Mouse (Mus musculus) layer of hippocampus, postnatal 25 days (tissue): ENCODE results near the gene Fktn. TPM values are rescaled to one million over a fixed set of nuclear protein-coding genes. Genes with fewer than 3 reads are reported as not detected.
"Not testable (repeated sequence)": the region's sequence is repeated elsewhere in the genome, so short reads cannot be mapped to it uniquely, and the experiment has no call there.

Experiments used
- DNase-seq, 2 experiments: peaks; one replicate each; pipeline ENCODE4 v3.0.0; 2022; ENCODE audit warnings: mixed read lengths in 2 of 2, low spot score in 1 of 2; ENCODE audit errors: extremely low spot score in 1 of 2
- total RNA-seq, 2 experiments: library from RNA; stranded (reverse); gene quantifications; 2 replicates each; pipeline ENCODE4 v1.2.3; 2021

The Fktn gene
- 10 to 100 TPM; 31.5 to 32.1 TPM for total RNA-seq

- no peak for DNase-seq
Observed at GRCm38 (mm10) chr4:53713704-53714050, at the start of gene Fktn. Fktn (plus strand) TSS chr4:53713998.

DNA sequence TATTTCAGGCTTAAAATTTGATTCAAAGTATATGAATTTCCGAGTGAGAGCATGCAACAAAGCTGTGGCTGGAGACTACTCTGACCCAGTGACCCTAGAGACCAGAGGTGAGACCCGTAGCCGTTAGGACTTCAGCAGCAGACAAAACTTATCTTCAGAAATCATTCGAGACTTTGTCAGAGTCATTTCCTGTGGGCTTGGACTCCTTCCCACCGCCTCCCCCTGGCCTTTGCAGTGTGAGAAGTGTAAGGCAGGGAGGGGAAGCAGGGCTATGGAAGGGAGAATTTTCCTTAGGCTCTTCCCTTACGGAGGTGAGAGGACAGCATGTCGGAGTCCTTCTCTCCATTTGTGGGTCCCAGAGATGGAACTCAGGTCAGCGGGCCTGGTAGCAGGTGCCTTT lies 31.7 kb upstream of the Fktn start:
- no peak for DNase-seq

- DNase-seq, result no peak
Observed at GRCm38 (mm10) chr4:53688965-53689364, 24.8 kb upstream of the Fktn start.

DNA sequence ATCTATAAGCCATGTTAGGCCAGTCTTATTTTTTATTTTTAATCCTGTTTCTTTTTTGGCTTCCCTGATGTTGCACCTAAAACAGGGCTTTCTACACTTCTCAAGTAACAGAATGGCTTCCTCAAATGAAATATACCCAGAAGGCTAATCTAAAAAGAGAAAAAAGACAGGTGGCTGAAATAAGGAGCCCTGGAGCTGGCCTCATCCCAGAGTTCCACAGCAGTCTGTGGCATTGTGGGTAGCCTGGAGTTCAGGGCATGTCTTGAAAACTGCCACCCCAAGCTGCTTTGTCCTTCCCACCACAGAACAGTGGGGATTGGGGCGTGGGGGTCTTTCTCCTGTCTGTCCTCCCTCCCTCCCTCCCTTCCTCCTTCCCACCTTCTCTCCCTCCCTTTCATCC lies 22.4 kb upstream of the Fktn start:
- no peak for DNase-seq

DNA sequence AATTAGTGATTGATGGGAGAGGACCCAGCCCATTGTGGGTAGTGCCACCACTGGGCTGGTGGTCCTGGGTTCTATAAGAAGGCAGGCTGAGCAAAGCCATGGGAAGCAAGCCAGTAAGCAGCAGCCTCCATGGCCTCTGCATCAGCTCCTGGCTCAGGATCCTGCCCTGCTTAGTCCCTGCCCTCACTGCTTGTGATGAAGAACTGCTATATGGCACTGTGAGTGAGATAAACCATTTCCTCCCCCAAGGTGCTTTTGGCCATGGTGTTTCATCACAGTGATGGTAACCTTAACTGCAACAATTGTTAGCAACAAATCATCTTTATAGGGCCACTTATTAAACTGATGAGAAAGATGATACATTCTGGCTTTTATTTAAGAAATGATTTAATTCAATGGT lies 4.6 kb upstream of the Fktn start:
- not testable (repeated sequence) for DNase-seq

DNA sequence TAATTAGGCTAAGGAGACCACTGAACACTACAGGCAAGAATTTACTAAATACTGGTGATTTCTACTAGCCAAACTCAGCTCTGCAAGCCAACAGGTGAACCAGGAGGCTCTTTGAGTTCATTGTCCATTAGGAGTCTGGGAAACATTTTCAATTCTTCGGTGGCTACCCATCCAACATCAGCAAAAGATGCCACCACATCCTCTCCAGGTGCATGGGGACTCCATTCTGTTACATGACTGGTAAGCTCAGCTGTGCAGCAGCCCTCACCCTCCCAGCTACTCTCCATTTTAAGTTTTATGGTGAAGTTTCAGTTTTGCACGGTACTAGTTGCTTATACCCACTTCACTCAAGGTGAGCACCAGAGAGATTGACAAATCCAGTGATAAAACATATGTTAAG lies 3.8 kb upstream of the Fktn start:
- no peak for DNase-seq

GRCm38 (mm10) chr4:53710555-53711328 lies 3.1 kb upstream of the Fktn start:
- DNase-seq, result no peak

- peak; percentile 84 to 88 for DNase-seq
Observed at GRCm38 (mm10) chr4:53714051-53714814, 435 bp downstream of the Fktn start.

- DNase-seq, result no peak
Observed at GRCm38 (mm10) chr4:53715977-53716376, 2.2 kb downstream of the Fktn start.

DNA sequence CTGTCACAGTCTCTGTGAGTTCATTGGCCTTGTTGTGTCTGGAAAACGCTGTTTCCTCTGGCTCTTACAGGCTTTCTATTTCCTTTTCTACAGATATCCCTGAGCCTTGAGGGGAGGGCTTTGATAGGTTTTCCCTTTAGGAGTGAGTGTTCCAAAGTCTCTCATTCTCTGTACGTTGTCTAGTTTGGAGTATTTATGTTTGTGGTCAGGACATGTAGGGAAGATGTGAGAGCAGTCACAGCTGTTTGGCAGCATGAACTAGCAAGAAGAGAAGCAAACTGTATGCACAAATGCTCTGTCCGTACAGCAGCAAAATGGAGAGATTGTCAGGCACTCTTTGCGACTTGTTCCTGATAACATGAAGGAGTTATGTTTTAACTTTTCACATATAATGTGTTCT lies 3.7 kb downstream of the Fktn start:
- DNase-seq, result no peak

GRCm38 (mm10) chr4:53718261-53718660 lies 4.5 kb downstream of the Fktn start:
- DNase-seq, result no peak

GRCm38 (mm10) chr4:53722506-53722905 lies 8.7 kb downstream of the Fktn start:
- no peak for DNase-seq

DNA sequence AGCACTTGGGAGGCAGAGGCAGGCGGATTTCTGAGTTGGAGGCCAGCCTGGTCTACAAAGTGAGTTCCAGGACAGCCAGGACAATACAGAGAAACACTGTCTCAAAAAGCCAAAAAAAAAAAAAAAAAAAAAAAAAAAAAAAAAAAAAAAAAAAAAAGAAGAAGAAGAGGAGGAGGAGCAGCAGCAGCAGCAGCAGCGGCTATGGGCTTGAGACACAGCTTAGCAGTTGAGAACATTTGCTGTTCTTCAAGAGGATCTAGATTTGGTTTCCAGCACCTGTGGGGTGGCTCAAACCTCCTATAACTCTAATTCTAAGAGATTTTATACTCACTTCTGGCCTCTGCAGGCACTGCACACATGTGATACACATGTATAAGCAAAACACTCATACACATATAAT lies 12.3 kb downstream of the Fktn start:
- not testable (repeated sequence) for DNase-seq

DNA sequence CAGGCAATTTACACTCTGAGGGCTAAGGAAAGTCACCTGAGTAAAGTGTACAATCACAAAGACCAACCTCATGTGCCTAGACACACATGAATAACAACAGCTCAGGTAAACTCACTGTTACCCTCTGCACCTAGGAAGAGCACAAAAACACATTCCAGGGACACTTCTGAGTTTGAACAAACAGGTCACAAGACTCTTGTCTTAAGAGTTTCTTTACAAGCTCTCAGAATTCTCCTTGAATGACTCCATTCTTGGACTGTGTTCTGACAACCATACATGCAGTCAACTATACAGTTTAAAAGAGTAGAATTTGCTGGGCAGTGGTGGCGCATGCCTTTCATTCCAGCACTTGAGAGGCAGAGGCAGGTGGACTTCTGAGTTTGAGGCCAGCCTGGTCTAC lies 14.3 kb downstream of the Fktn start:
- DNase-seq, result no peak

- peak in 1 of 2 experiments; percentile 63 for DNase-seq
Observed at GRCm38 (mm10) chr4:53738956-53739616, 25.3 kb downstream of the Fktn start.

GRCm38 (mm10) chr4:53749831-53750230 lies 36.0 kb downstream of the Fktn start:
- DNase-seq, result no peak

DNA sequence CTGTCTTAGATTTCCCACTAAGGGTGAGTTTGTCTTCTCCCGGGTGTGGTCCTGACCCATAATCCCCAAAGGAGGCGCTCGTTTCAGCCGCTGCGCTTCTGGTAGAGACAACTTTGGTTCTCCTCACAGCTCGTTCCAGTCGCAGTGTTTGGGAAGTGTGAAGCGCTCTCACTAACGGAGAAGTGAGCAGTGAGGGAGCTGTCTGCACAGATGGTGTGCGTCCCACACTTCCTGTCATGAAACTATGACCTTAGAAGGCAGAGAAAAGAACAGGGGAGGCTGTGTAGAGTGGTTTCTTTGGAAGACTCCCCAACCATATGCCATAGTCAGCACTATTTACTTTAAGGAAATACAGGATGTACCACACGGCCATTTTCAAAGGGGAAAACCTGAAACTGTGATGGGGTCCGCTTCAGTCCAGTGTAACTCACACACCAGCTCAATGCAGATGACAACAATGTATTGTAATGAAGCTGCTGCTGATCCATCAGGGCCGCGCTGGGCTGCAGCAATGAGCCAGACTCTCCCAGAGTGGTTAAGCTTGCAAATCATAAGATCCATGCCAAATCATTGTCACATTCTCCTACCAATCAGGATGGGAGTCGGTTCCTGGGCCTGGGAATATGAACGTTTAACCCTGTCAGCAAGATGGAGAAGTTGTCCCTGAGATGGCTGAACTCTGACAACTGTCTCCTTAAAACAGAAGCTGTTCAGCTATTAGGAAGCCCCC lies 36.8 kb downstream of the Fktn start:
- peak in 1 of 2 experiments; percentile 15 for DNase-seq

DNA sequence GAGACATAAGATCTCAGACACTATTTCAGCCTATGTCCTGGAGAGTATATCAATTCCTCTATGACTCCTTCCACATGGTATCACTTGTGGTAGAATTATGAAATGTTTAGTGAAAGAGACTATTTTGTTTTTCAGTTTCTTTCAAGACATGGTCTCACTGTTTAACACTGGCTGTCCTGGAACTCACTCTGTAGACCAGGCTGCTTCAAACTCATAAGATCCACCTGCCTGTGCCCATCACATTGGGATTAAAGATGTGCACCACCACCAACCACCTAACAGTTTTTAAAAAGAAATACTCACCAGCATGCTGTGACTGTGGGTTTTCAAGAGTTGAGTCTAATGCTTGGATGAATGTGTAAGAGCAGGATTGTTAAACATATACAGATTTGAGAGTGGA lies 43.2 kb downstream of the Fktn start:
- no peak for DNase-seq

DNA sequence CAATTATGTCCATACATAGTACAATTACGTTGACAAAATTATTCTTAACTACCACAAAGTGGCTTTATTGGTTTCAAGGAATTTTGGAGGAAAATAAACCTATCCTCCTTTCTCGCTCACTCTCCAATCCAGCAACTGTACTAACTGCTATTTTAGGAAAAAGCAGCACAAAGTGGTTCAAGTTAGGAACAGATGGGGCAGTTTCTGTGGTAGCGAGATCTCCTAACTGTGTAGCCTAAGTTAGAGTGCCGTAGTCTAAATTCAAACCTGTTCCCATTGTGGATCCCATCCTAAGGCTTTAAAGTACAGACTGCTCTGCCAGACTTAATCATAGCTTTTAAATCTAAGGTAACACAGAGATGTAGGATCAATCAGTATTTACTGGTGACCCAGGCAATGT lies 45.0 kb downstream of the Fktn start:
- no peak for DNase-seq

GRCm38 (mm10) chr4:53759678-53760077 lies 45.9 kb downstream of the Fktn start:
- DNase-seq, result no peak

GRCm38 (mm10) chr4:53762501-53762900 lies 48.7 kb downstream of the Fktn start:
- no peak for DNase-seq
